Mouse (Mus musculus) left cerebral cortex, adult 11 months (tissue): ENCODE results near the gene Tcn2.

Experiments used
- DNase-seq: peaks from one replicate; pipeline ENCODE4 v3.0.0; 2022; ENCODE audit warnings: low spot score

Tcn2 gene

DNA sequence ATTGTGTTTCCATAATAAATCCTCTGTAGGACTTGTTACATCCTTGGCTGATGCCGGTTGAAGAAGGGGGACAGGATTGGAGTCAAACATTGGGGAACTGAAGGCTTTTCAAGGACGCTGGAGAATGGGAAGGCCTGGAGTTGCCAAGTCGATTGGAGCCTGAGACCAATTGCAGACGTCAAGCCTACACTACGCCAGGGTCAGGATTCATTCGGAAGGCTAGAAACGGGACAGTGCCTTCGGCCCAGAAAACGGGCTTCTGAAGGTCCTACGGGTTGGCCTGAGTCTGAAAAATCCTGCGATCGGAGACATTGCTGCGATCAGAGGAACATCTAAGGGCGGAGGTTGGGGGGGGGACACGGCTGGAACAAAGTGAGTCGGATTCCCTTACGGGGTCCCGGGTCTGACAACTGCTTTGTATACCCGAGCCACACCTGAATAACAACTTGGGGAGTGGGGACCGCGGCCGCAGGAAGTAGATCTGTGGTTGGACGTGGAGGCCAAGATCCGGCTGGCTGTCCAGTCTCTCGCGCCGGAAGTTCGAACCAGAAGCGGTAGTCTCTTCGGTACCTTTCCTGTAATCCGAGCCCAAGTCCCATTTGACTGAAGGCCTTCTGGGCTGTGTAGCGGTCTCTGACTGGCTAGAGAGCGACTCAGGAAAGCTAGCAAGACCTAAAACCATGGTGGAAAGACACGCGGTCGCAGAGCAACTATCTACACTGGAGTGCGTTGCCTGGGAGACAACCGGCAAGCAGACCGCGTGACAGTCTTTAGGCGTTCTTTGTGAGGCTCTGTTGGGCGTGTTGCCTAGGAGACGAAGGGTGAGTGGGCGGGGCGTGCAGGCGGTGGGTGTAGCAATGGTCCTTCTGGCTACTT, 37.3 kb downstream of the Tcn2 start, which contains the start of the genes 4921536K21Rik and Dusp18:
TSS of gene 4921536K21Rik (minus strand) at position 693 of the 876 bp plus-strand sequence.
TSS of gene Dusp18 (plus strand) at position 835 of the 876 bp plus-strand sequence.
- peak; percentile 90 for DNase-seq

DNA sequence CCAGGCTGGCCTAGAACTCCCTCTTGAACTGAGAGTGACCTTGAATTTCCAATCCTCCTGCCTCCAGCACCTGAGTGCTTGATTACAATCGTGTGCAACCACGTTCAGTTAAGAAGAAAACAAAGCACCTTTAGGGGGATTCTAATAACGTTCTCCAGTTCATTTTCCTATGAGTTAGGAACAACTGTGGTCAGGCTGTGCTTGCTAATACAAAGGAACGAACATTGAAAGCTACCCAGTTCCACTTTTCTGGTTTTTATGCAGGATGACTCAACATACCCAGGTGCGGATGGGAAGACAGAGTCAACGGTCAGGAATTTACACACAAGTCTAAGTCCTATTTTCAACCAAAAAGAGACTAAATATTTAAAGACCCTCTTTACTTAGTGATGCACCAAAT, 38.0 kb downstream of the Tcn2 start:
- DNase-seq = no peak

DNA sequence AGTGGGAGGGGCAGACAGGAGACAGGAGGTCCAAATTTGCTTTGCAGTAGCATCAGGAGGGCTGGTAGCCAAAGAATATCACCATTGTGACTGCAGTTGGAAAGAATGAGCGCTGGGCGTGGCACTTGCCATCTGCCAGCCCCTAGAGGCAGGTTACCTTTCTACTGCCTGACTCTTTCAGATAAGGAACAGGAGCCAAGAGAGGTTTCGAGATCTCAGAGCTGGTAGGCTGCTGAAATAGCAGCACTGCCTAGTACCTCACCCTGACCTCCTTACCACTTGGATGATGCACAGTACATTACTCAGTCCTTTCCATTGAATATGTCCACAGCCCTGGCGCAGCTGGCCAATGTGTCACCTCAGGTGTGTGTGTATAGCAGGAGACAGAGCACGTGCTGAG, 44.6 kb downstream of the Tcn2 start:
- DNase-seq = no peak

DNA sequence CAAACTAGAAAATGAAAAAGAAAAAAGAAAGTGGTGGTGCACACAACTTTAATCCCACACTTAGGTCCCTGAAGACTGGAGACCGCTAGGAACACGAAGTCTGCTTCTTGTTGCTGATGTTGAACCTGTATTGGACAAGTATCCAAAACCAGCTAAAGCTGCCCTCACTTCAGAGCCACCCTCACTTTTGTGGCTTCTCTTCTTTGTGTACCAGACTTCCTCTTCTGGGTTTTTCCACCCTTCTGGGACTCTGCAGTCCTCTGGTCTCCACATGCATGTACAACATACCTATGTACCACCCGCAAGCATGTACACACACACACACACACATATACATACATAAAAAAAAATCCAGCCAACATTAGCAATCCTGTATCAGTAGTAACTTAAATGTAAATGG, 48.2 kb downstream of the Tcn2 start:
- no peak for DNase-seq

DNA sequence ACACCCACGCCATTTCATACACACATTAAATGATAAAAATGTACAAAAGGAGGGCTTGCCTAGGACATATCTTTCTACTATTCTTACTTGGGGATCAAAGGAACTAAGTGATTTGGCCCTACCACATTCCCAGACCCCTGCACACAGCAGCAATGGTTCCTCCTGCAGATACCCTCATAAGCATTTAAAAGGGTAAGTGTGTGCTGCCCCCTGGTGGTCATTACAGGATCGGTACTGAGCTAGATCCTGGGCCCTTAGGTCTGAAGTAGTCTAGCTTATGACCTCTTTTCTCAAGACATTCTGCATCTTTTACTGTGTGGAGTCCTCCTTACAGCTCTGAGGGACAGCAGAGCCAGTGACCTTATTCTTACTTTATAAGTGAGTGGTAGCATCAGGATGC, 52.1 kb downstream of the Tcn2 start:
- peak; percentile 77 for DNase-seq

DNA sequence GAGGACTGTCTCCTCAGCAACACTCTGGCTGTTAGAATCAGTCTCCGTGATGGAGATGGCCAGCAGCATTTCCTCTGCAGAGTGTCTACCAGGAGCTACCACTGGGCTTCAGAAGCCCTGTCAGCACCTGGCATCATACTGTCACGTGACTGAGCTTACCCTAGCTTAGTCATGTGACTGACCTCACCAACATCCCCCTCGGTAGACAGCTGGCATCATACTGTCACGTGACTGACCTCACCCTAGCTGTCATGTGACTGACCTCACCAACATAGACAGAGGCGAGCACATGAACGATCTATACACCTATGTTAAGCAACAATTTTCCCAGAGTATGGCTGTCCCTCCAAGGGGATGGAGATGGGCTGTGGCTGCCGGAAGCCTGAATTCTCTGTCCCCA, 53.3 kb downstream of the Tcn2 start:
- no peak for DNase-seq

DNA sequence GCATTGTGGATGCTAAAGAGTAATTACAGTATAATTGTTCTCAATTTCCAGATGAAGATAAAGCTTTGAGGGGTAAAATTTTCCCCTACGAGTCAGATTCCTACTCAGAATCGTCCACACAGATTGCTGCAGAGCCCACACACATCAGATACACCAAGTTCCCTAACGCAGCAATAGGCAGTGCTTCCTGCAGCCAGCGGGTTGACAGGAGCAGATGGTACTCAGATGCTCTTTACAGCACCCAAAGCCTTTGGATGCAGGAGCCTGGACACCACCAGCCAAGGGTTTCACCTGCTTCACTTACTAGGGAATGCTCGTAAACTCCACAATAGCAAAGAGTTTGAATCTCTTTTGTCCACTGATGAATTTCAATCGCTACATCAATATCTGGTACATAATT, 55.5 kb downstream of the Tcn2 start:
- DNase-seq = no peak
